Mouse (Mus musculus): Measurements from ENCODE around the gene Slc38a6. TPM values are rescaled to one million over a fixed set of nuclear protein-coding genes. Genes with fewer than 3 reads are reported as not detected.

Slc38a6 gene
- polyA plus RNA-seq, 1 experiment = 18.8 TPM

- no peak overlapping the region for H3K27ac ChIP-seq (ENCODE audit: insufficient read depth, low read length)
- H3K4me1 ChIP-seq (ENCODE audit: control insufficient read depth, insufficient read depth, low read length) = no peaks in the 10 kb centered on the region
- H3K4me3 ChIP-seq (ENCODE audit: low read depth, low read length) = no peak overlapping the region
- H3K9me3 ChIP-seq (replicated peaks; ENCODE audit: control insufficient read depth, insufficient read depth, low read length, poor library complexity, severe bottlenecking) = no peaks in the 10 kb centered on the region; the same call in 1 of the 2 replicates
- H3K27me3 ChIP-seq (ENCODE audit: control insufficient read depth, insufficient read depth, low read length, poor library complexity, severe bottlenecking) = no peaks in the 10 kb centered on the region
- no peak overlapping the region for H3K9ac ChIP-seq (ENCODE audit: low read depth, poor library complexity, severe bottlenecking)
- TF ChIP-seq CTCF (IDR thresholded peaks at IDR 0.05; ENCODE audit: low read depth, low read length) = no peak
- no peak for TF ChIP-seq EP300 (IDR thresholded peaks at IDR 0.05; ENCODE audit: insufficient read depth, low read depth, low read length)
- no peak for TF ChIP-seq POLR2A (IDR thresholded peaks at IDR 0.05; ENCODE audit: insufficient read depth, low read length)
- H3K36me3 ChIP-seq (ENCODE audit: control insufficient read depth, insufficient read depth, low read length, poor library complexity, severe bottlenecking) = no peaks in the 10 kb centered on the region
Observed at GRCm38 (mm10) chr12:73304636-73305035, 18.1 kb downstream of the Slc38a6 start.

GRCm38 (mm10) chr12:73307750-73308149 is 21.2 kb downstream of the Slc38a6 start:
- Histone ChIP-seq H3K36me3 (ENCODE audit: control insufficient read depth, insufficient read depth, low read length, poor library complexity, severe bottlenecking) (no peaks in the 10 kb centered on the region), H3K4me3 (ENCODE audit: low read depth, low read length) (no peak overlapping the region), H3K27ac (ENCODE audit: insufficient read depth, low read length) (no peak overlapping the region), H3K9ac (ENCODE audit: low read depth, poor library complexity, severe bottlenecking) (no peak overlapping the region), H3K4me1 (ENCODE audit: control insufficient read depth, insufficient read depth, low read length) (no peaks in the 10 kb centered on the region), H3K9me3 (replicated peaks; ENCODE audit: control insufficient read depth, insufficient read depth, low read length, poor library complexity, severe bottlenecking) (peaks cover 9% of the 10 kb centered on the region; the same call in 1 of the 2 replicates), H3K27me3 (ENCODE audit: control insufficient read depth, insufficient read depth, low read length, poor library complexity, severe bottlenecking) (no peaks in the 10 kb centered on the region)
- TF ChIP-seq POLR2A (IDR thresholded peaks at IDR 0.05; ENCODE audit: insufficient read depth, low read length) (no peak), CTCF (IDR thresholded peaks at IDR 0.05; ENCODE audit: low read depth, low read length) (no peak)

- peaks cover 9% of the 10 kb centered on the region; the same call in 1 of the 2 replicates for H3K9me3 ChIP-seq (replicated peaks; ENCODE audit: control insufficient read depth, insufficient read depth, low read length, poor library complexity, severe bottlenecking)
- H3K4me3 ChIP-seq (ENCODE audit: low read depth, low read length) = no peak overlapping the region
- H3K9ac ChIP-seq (ENCODE audit: low read depth, poor library complexity, severe bottlenecking) = no peak overlapping the region
- no peak overlapping the region for H3K27ac ChIP-seq (ENCODE audit: insufficient read depth, low read length)
- no peak for TF ChIP-seq CTCF (IDR thresholded peaks at IDR 0.05; ENCODE audit: low read depth, low read length)
- no peak for TF ChIP-seq POLR2A (IDR thresholded peaks at IDR 0.05; ENCODE audit: insufficient read depth, low read length)
- no peak for TF ChIP-seq EP300 (IDR thresholded peaks at IDR 0.05; ENCODE audit: insufficient read depth, low read depth, low read length)
- no peaks in the 10 kb centered on the region for H3K4me1 ChIP-seq (ENCODE audit: control insufficient read depth, insufficient read depth, low read length)
- no peaks in the 10 kb centered on the region for H3K27me3 ChIP-seq (ENCODE audit: control insufficient read depth, insufficient read depth, low read length, poor library complexity, severe bottlenecking)
- no peaks in the 10 kb centered on the region for H3K36me3 ChIP-seq (ENCODE audit: control insufficient read depth, insufficient read depth, low read length, poor library complexity, severe bottlenecking)
Observed at GRCm38 (mm10) chr12:73308711-73309110, 22.1 kb downstream of the Slc38a6 start.

- TF ChIP-seq POLR2A (IDR thresholded peaks at IDR 0.05; ENCODE audit: insufficient read depth, low read length) (no peak), EP300 (IDR thresholded peaks at IDR 0.05; ENCODE audit: insufficient read depth, low read depth, low read length) (no peak), CTCF (IDR thresholded peaks at IDR 0.05; ENCODE audit: low read depth, low read length) (no peak)
- no peak overlapping the region for H3K9ac ChIP-seq (ENCODE audit: low read depth, poor library complexity, severe bottlenecking)
- H3K4me1 ChIP-seq (ENCODE audit: control insufficient read depth, insufficient read depth, low read length) = no peaks in the 10 kb centered on the region
- H3K9me3 ChIP-seq (replicated peaks; ENCODE audit: control insufficient read depth, insufficient read depth, low read length, poor library complexity, severe bottlenecking) = peaks cover 6% of the 10 kb centered on the region; the same call in 1 of the 2 replicates
- H3K27ac ChIP-seq (ENCODE audit: insufficient read depth, low read length) = no peak overlapping the region
- no peaks in the 10 kb centered on the region; the same call in 1 of the 2 replicates for H3K36me3 ChIP-seq (ENCODE audit: control insufficient read depth, insufficient read depth, low read length, poor library complexity, severe bottlenecking)
- H3K4me3 ChIP-seq (ENCODE audit: low read depth, low read length) = no peak overlapping the region
- H3K27me3 ChIP-seq (ENCODE audit: control insufficient read depth, insufficient read depth, low read length, poor library complexity, severe bottlenecking) = no peaks in the 10 kb centered on the region
Observed at GRCm38 (mm10) chr12:73317706-73318686, 31.4 kb downstream of the Slc38a6 start.

- H3K4me1 ChIP-seq (ENCODE audit: control insufficient read depth, insufficient read depth, low read length) = no peaks in the 10 kb centered on the region
- H3K27me3 ChIP-seq (ENCODE audit: control insufficient read depth, insufficient read depth, low read length, poor library complexity, severe bottlenecking) = no peaks in the 10 kb centered on the region
- no peak overlapping the region for H3K9ac ChIP-seq (ENCODE audit: low read depth, poor library complexity, severe bottlenecking)
- no peaks in the 10 kb centered on the region for H3K9me3 ChIP-seq (replicated peaks; ENCODE audit: control insufficient read depth, insufficient read depth, low read length, poor library complexity, severe bottlenecking)
- no peaks in the 10 kb centered on the region for H3K36me3 ChIP-seq (ENCODE audit: control insufficient read depth, insufficient read depth, low read length, poor library complexity, severe bottlenecking)
- no peak overlapping the region for H3K4me3 ChIP-seq (ENCODE audit: low read depth, low read length)
- TF ChIP-seq CTCF (IDR thresholded peaks at IDR 0.05; ENCODE audit: low read depth, low read length) = no peak
- no peak for TF ChIP-seq POLR2A (IDR thresholded peaks at IDR 0.05; ENCODE audit: insufficient read depth, low read length)
- H3K27ac ChIP-seq (ENCODE audit: insufficient read depth, low read length) = no peak overlapping the region
Observed at GRCm38 (mm10) chr12:73324180-73324586, 37.6 kb downstream of the Slc38a6 start.

- no peak overlapping the region for H3K9ac ChIP-seq (ENCODE audit: low read depth, poor library complexity, severe bottlenecking)
- no peaks in the 10 kb centered on the region for H3K9me3 ChIP-seq (replicated peaks; ENCODE audit: control insufficient read depth, insufficient read depth, low read length, poor library complexity, severe bottlenecking)
- H3K27ac ChIP-seq (ENCODE audit: insufficient read depth, low read length) = no peak overlapping the region
- H3K4me3 ChIP-seq (ENCODE audit: low read depth, low read length) = no peak overlapping the region
- no peaks in the 10 kb centered on the region for H3K4me1 ChIP-seq (ENCODE audit: control insufficient read depth, insufficient read depth, low read length)
- H3K27me3 ChIP-seq (ENCODE audit: control insufficient read depth, insufficient read depth, low read length, poor library complexity, severe bottlenecking) = no peaks in the 10 kb centered on the region
- TF ChIP-seq CTCF (IDR thresholded peaks at IDR 0.05; ENCODE audit: low read depth, low read length) (peak; percentile 31), POLR2A (IDR thresholded peaks at IDR 0.05; ENCODE audit: insufficient read depth, low read length) (no peak)
- no peaks in the 10 kb centered on the region for H3K36me3 ChIP-seq (ENCODE audit: control insufficient read depth, insufficient read depth, low read length, poor library complexity, severe bottlenecking)
Observed at GRCm38 (mm10) chr12:73324742-73325141, 38.2 kb downstream of the Slc38a6 start.
